Mouse (Mus musculus) lung, adult 2 months (tissue): ENCODE results near the gene Fmnl3.

ENCODE experiments used
- CTCF ChIP-seq: fragments of 200-500 bp; IDR thresholded peaks from 2 replicates; pipeline ENCODE4 v1.5.1; 2011; ENCODE audit warnings: mild to moderate bottlenecking, low read length, control low read depth; ENCODE audit not compliant: insufficient read depth
- POLR2A ChIP-seq: fragments of 200-500 bp; IDR thresholded peaks from 2 replicates; pipeline ENCODE4 v1.6.1; 2011; ENCODE audit warnings: low read depth, mild to moderate bottlenecking, control low read depth, low read length, borderline replicate concordance; ENCODE audit errors: extremely low read depth

- TF ChIP-seq CTCF (no peak), POLR2A (no peak)
Observed at GRCm38 (mm10) chr15:99310617-99311016, 59.7 kb downstream of the Fmnl3 start.
